Mouse (Mus musculus) monocyte, adult 5-6 weeks (primary cell): ENCODE data around the gene Gm20716. TPM values are rescaled to one million over a fixed set of nuclear protein-coding genes. Genes with fewer than 3 reads are reported as not detected.

Experiments
- ATAC-seq: fragments of 153-309, 156-312 bp; replicated peaks from 2 replicates; pipeline ENCODE4 v1.8.0; 2017; ENCODE audit warnings: mild to moderate bottlenecking; ENCODE audit not compliant: low TSS enrichment, insufficient number of reproducible peaks, severe bottlenecking, poor library complexity, low FRiP score
- total RNA-seq: library from RNA; stranded (forward); fragments of 200-1000, 200-491, 200-594 nt; gene quantifications from 3 replicates; pipeline ENCODE4 v1.2.3, GENCODE M21; 2017

Gene Gm20716
- total RNA-seq, 1 experiment from 2014 or later = 37.1 TPM

GRCm38 (mm10) chr2:168137161-168137560 is 93.0 kb downstream of the Gm20716 start:
- no peak for ATAC-seq

Other genes with a start within 250 kb of the Gm20716 start
- gene Ripor3, start 219.7 kb downstream of the Gm20716 start, total RNA-seq = 0.21 to 0.58 TPM in 2 of 3 replicates, not detected in the other
- 0.78 to 2.5 TPM in 2 of 3 replicates, not detected in the other for gene Pard6b, start 149.4 kb downstream of the Gm20716 start, total RNA-seq
- 1.2 to 9.1 TPM in 2 of 3 replicates, not detected in the other for gene Adnp, start 23.3 kb downstream of the Gm20716 start, total RNA-seq
- gene Dpm1, start 227 bp upstream of the Gm20716 start, total RNA-seq = 44.5 to 113 TPM (median 82.0 TPM) in 3 replicates
- 1.9 to 6.0 TPM (median 5.3 TPM) in 3 replicates for gene Mocs3, start 258 bp upstream of the Gm20716 start, total RNA-seq
- gene Kcng1, start 51.4 kb upstream of the Gm20716 start, total RNA-seq = not detected in 3 replicates